Mouse (Mus musculus): ENCODE results near the gene Nup50.

Gene Nup50

DNA sequence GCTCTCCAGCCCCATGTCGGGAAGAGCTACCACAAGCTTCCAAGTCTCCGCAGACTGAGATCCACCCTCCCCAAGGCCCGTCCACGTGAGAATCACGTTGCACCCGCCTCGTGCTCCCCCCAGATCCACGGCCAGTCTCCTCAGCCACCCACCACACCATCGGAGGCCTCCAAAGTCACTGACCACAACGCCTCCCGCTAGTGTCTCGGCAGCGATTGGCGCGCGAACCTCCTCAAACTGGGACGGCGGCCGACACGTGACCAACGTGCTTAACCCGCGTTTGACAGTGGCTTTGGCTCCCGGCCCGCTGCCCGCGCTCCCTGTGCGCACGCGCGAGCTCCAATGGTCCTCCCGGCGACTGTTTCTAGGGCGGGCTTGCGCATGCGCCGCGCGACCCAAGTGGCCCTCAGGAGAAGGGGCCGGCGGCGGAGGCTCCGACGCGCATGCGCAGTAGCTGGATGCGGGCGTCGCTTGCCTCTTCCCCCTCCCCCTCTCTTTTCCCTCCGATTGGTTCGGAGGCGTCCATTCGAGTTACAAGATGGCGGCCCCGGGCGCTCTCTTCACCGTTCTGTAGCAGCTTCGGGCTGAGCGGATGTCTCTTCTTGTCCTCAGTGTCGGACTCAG, at the start of gene Nup50:
Nup50 (plus strand) TSS at position 528 of the 624 bp plus-strand sequence.
- peak; percentile 99 for DNase-seq (ENCODE audit: low spot score in 2 of 2)

DNA sequence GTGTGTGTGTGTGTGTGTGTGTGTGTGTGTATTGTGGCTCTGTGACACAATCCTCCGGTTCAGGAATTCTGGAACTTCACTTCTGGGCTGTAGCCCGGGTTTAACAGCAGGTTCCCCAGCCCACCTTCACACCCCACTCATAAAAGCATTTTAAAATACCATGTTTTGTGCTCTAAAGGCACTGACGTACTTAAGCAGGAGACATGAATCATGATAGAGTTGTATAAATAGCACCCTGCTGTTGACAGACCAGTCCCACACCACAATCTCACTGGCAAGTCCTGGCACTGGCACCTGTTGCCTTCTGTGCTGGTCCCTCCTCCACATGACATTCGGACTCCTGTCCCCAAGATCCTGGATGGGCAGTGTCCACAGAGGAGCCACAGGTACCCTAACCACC, 49.3 kb upstream of the Nup50 start:
- no peak for DNase-seq (ENCODE audit: low spot score in 2 of 2)

DNA sequence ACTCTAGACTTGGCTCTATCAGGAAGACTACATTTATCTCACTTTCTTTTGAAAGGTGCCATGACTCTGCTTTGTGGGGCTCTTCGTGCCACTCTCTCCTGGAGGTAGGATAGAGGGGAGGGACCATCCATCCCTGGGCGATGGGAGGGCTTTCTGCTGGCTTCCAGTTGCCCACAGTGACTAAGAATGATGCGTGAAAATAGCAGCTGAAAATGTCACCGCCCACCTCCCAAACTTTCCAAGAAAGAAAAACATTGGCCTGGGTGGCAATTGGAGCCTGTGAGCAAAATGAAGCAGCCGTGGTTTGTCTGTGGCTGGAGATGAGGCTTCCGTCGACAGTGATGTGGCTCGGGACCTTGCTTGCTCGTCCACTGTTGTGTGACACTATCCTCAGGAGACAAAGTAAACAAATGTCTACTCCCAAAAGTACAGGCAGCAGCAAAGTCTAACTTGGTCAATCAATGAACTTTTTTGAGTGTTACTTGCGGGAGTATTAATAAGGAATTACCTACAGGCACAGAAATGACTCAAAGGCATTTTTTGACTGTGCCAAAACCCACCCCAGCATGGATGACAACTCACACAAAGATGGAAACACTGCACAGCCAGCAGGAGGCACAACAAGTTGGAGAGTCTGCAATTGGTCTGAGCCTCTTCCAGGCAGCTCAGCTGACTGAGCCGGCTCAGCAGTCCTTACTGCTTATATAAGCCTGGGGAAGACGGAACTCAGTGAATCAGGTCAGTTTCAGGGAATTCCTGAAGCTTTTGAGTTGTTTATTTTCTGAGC, 46.0 kb upstream of the Nup50 start:
- DNase-seq (ENCODE audit: low spot score in 2 of 2): no peak

DNA sequence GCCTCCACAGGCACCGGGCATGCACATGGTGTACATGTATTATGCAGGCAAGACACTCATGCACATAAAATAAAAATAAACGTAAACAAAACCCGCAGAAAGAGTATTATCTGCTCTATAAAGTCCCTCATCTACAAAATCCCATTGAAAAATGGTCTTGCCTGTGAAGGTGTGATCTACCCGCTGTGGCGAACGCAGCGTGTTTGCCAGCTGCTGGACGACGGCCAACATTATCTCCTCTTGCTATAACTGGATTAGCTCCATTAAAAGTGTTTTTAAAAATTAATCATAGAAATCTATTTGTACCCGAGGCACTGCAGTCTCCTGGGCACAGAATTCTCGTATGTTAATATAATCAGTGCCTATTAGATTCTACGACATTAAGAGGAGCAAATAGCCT, 35.1 kb upstream of the Nup50 start:
- no peak for DNase-seq (ENCODE audit: low spot score in 2 of 2)

DNA sequence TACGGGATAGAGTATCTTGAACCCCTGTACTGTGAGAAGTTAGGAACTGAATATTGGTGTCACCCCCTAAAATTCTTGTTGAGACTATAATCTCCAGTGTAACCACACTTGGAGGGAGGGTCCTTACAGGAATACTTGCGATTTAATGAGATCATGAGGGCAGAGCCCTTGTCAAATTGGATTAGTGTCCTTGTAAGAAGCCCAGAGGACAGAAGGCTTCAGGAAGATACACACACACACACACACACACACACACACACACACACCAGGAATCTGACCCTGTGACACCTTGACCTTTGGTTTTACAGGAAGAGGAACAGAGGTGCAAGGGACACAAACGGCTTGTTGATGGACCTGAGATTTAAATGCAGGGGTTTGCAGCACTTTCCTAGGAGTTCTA, 32.0 kb upstream of the Nup50 start:
- no peak for DNase-seq (ENCODE audit: low spot score in 2 of 2)

DNA sequence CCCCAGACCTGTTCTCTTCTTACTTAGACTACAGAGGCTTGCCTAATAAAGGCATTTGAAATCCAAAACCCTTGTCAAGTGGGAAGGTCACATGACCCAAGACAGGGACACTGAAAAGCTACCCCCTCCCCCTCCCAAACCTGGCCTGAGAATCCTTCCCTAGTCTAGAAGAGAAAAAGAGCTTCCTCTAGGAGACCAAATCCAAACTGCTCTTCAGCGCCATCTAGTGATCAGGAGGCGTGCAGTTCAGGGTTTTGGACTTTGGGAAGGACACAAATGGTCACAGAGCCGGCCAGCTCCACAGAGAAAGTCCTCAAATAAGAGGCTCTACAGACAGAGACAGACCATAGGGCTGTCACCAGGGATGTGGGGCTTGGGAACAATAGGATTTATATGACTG, 31.6 kb upstream of the Nup50 start:
- DNase-seq (ENCODE audit: low spot score in 2 of 2): peak; percentile 25 to 29

DNA sequence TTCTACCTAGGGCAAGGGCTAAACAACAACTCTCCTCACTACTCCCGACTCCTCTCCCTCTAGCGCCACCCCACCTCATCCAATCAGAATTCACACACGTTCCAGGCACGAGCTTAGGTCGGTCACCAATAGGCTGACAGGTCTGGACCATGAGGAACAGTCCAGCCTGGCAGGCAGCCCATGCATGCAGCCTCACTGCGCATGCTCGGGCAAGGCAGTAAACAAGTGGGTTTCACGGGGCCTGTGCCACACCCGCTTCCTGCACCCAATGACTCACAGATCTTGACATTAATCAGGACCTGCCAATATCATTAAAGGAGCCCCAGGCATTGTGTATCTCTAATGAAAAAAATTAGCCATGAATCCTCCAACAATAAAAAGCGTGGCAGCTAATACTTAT, 27.0 kb upstream of the Nup50 start:
- peak; percentile 15 to 52 for DNase-seq (ENCODE audit: low spot score in 2 of 2)

DNA sequence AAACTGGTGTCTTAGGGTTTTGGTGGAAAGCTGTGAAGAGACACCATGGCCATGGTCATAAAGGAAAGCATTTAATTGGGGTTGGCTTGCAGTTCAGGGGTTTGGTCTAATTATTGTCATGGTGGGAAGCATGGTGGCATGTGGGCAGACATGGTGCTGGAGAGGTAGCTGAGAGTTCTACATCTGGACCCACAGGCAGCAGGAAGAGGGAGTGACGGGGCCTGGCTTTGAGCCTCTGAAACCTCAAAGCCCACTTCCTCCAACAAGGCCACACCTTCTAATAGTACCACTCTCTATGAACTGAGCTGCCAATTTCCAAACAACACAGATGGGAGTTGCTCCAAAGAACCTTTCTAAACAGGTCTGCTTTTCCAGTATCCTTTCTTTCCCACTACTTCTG, 26.5 kb upstream of the Nup50 start:
- DNase-seq (ENCODE audit: low spot score in 2 of 2): no peak

DNA sequence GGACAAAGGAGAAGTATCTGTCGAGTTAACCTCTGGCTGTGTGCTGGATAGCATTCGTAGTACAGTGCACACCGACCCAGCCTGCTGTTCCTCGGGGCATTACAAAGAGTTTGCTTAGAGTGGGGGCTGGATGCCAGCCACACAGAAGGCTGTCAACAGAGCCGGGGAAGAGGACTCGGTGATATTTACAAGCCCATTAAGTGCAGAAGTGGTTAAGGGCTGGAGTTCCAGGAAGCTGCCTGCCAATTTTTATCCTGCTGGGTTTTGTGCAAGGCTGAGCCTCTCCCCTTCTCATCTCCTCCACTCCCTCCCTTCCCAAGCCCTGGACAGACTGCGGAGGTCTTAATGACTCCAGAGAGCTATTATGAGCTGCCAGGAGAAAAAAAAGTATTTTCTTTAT, 25.1 kb upstream of the Nup50 start:
- no peak for DNase-seq (ENCODE audit: low spot score in 2 of 2)

DNA sequence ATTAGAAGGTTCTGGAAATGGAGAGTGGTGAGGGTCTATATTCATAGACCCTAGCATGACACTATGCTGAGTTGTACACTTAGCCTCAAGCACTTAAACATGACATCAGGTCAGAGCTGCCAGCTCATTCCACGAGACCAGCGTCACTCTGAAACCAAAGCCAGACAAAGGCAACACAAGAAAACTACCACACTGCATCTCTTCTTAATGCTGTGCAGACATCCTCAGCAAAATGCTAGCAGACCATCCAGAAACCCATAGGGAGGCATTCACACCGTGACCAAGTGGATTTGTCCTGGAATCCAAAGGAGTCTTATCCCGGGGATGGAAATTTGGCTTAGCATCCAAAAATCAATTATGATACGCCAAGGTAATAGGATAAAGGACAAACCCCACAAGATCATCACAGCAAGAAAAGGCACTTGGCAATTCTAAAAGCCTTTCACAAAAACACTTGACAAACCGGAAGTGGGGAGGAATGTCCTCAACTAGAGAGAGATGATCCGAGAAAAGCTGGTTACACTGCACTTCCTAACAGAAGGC, 19.3 kb upstream of the Nup50 start:
- no peak for DNase-seq (ENCODE audit: low spot score in 2 of 2)

DNA sequence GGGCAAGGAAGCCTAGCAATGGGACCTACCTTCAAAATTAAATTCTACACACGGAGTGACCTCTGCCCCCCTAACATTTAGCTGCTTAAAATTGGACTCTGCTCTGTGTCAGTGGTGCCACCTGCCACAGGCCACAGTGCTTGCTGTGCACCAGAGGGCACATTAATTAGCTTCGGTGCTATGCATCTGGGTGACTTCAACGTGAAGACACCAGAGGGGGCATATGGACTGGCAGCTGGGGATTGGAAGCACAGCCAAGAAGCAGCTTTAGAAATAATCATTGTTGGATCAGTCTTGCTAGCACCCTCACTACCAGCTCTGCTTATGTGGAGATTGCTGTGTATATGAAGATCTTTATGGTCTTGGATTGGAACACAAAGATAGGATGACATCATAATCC, 10.0 kb upstream of the Nup50 start:
- DNase-seq (ENCODE audit: low spot score in 2 of 2): no peak

DNA sequence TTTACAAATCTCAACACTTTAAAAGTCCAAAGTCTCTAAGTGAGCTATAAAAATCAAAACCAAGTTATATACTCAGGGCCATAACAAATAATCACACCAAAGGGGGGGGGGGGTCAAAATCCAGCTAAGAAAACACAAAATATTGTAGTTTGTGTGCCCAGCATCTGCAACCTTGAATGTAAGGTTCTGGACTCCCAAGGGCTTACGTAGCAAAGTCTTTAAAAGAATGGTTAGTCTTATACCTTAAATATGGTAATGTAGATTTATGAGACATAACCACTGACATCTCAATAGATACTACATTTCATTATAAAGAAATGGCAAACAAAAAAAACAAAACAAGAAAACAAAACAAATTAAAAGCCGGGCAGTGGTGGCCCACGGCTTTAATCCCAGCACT, 3.3 kb upstream of the Nup50 start, which contains the start of gene Gm29666:
Gm29666 (minus strand) TSS at position 101 of the 400 bp plus-strand sequence.
- DNase-seq (ENCODE audit: low spot score in 2 of 2): no peak

DNA sequence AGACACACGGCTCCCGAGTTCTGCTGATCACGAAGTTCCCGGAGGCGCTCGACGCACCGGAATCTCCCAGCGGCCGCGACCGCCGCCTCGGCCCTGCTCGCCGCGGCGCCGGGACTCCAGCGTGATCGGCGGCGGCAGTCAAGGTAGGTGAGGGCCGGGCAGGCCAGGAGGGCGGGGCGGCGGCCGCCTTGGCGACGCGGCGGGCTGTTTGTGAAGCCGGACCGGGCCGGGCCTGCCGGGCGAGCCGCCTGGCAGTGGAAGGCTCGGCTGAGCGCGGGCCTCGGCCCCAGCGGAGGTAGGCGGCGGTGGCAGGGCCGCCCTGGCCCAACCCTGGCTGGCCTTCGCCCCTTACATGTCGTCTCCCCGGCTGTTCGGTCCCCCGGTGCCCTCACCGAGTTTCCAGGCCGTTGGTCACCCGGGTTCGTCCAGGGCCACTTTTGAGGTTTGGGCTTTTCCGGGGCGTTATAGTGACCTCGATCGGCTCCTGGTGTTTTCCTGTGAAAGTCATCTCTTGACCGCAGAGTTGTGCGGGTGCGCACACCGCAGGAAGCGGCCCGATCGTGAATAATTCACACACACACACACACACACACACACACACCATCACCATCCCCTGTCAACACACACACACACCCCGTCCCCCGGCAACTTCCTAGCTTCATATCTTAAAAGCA, 434 bp downstream of the Nup50 start:
- peak; percentile 11 to 45 for DNase-seq (ENCODE audit: low spot score in 2 of 2)

DNA sequence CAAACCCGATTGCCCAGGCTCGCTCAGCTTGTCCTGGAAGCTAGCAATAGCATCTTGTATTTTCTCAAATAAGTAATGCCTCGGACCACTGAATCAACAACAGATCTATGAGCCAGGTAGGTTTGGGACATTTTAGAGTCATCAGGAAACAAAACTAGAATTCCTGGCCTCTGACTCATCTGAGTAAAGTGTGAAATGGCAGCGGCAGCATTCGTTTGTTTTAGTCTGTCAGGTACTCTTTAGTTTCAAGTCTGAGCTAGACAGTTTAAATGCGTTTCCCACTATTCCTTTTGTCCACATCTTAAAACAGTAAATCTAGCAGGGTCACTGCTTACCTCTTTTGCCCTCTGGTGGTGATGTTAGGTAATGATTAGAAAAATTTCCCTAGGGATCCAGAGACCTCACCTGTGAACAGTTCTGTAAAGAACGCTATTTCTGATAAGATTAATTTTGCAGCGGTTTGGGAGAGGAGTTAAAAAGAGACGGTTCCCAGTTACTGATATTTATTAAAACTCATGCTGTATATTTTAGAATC, 1.6 kb downstream of the Nup50 start:
- no peak for DNase-seq (ENCODE audit: low spot score in 2 of 2)

DNA sequence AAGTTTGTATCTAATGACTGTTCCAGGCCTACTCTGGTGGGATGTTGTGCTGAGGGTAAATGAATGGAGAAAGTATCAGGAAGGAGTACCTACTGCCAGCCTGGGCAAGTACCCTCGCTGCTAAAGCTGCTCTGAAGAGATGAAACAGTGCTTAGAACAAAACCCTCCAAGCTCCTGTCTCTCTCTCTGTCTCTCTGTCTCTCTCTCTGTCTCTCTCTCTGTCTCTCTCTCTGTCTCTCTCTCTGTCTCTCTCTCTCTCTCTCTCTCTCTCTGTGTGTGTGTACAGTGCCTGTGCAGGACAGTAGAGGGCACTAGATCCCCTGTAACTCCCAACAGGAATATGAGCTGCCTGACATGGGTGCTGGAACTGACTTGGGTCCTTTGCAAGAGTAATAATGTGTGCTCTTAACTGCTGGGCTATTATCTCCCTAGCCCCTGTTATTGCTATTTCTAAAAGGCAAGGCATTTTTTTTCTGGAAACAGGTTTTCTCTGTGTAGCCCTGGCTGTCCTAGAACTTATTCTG, 2.3 kb downstream of the Nup50 start:
- no peak for DNase-seq (ENCODE audit: low spot score in 2 of 2)

DNA sequence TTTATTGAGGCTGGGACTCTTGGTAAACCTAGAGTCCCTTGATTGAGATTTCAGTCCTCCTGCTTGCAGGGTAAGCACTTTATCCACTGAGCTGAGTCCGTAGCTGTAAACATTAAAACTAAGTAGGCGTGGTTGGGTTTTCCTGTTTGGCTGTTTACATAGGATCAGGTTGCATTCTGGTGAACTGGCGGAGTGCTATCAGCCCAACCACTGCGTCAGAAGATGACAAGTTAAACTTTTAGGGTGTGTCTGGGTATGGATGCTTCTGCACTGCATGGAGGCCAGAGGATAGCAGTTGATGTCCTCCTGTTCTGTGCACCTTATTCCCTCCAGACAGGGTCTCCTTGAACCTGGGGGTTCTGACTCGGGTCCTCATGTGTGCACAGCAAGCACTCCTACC, 9.1 kb downstream of the Nup50 start:
- no peak for DNase-seq (ENCODE audit: low spot score in 2 of 2)

DNA sequence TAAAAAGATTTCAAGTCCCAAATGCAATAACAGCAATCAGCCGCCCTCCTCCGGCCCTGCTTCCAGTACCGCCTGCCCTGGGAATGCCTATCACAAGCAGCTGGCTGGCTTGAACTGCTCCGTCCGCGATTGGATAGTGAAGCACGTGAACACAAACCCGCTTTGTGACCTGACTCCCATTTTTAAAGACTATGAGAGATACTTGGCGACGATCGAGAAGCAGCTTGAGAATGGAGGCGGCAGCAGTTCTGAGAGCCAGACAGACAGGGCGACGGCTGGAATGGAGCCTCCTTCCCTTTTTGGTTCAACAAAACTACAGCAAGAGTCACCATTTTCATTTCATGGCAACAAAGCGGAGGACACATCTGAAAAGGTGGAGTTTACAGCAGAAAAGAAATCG, 11.7 kb downstream of the Nup50 start:
- DNase-seq (ENCODE audit: low spot score in 2 of 2): no peak

DNA sequence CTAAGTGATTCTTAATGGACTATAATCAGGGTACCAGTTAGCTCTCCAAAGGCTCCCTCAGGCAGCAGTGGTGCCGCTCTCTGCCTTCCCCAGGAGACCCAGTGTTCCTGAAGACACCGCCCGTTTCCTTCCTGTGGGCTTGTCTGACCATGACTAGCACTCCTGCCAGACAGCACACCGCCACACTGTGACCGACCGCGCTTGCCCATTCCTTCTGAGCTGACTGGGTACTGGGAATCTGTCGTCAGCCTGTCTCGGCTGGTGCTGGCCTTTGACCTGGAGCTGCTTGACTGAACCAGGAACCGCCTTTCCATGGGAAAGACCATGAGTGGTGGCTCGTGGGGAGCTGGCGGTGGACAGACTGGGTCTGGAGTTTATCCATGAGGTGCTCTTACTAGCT, 16.9 kb downstream of the Nup50 start:
- no peak for DNase-seq (ENCODE audit: low spot score in 2 of 2)

DNA sequence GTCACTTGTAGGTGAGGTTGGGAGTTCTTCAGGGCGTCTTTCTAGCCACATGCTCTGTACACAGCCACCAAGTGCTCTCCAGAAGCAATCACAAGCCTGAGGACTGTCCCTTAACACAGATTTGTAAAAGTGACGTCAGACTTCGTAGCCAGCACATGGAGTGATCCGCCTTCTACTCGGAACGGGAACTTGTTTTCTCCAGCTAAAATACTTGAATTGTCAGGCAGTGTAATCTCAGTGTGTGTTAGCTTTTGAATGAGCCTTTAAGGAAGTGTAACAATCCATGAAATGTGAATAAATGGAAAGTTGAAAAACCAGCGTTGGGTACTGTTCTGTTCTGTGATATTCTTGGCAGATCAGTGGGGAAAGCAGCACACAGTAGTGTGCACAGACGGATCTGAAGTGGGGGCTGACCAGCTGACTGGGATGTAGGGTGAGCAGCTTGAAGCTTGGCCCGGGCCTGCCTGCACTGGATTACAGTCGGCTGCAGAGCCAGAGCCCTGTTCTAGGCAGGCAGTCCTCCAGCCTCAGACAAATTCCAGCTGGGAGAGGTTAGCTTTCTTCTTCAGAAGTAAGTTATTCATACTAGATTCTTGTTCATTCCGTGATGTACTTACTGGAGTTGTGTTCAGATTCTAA, 19.6 kb downstream of the Nup50 start:
- DNase-seq (ENCODE audit: low spot score in 2 of 2): no peak

DNA sequence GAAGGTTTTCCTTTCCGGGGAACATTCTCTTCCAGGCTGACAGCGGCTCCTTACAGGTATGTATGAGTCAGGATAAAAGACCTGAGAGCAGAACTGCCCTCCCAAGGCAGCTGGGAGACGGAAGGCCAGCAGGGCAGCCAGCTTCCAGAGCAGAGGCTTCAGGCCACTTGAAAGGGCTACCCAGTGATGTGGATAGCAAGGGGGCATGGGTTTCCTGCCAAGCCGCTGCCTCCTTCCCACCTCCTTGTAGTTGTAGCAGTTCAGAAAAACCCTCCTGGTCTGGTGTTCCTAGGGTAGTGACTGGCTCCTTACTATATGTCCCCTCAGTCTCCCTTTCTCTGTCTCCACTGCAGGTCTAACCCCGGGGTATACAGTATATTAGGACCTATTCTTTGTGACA, 21.1 kb downstream of the Nup50 start:
- DNase-seq (ENCODE audit: low spot score in 2 of 2): no peak

DNA sequence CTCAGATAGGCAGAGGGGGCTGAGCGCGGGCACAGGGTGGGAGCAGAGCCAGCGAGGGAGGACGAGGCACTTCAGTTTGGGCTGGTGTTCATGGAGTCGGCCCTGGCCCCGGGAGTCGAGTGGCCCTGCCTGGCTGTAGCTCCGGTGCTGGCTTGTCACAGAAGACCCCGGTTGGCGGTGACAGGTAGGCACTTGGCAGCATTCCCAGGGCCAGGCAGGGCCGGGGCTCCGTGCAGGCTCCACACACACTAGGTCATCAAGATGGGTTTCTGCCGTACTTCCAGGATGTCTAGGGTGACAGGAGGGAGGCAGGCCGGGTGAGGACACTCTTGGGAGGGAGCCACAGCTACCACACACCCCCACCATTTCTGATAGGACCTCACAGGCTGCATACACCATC, 25.8 kb downstream of the Nup50 start:
- no peak for DNase-seq (ENCODE audit: low spot score in 2 of 2)

DNA sequence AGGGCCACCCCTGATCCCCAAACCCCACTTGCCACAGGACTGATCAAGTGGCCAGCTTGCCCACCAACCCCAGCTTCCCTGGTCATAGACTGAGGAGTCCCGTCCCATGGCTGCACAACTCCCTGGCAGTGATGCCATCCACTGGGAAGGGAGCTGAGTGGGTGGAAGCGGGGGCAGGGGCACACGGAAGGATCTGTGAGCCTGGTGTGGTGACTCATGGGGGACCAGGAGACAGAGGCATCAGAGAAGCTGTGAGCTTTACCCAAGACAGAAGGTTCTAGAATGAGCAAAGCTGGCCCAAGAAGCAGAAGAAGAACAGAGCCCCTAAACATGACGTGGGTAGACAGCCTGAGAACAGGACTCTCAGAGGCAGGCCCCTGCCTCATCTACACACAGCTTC, 26.8 kb downstream of the Nup50 start:
- DNase-seq (ENCODE audit: low spot score in 2 of 2): no peak

All from urinary bladder, adult 18-20 months (tissue).